Mouse (Mus musculus): ENCODE results near the gene Tmprss11a.

DNA sequence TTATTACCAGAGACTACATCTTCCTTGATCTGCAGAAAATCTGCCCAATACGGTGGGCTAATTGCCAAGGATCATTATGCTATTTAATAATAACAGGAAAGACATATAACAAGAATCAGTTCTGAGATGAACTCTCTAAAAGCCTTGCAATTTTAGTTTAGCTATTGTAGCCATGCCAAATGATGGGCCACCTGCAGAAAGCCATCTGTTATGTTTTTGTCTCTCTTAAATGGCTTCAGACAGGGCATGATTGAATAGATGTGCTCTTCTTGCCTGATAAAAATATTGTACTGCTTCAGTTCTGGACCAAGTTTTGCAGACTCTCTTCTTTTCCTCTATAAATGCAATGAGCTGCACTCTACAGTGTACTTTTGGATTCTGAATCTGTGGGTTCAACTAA is 24.7 kb upstream of the Tmprss11a start:
- TF ChIP-seq CTCF (IDR thresholded peaks at IDR 0.05; ENCODE audit: borderline replicate concordance, control insufficient read depth, extremely low read depth, insufficient read depth, low read length, poor library complexity): no peak
- TF ChIP-seq POLR2A (IDR thresholded peaks at IDR 0.05; ENCODE audit: control insufficient read depth, extremely low read depth, insufficient read depth, low read length, poor library complexity): no peak
